Mouse (Mus musculus) ES-Bruce4 (cell line): ENCODE data around the gene Spred2. TPM values are rescaled to one million over a fixed set of nuclear protein-coding genes. Genes with fewer than 3 reads are reported as not detected.
A peak's percentile ranks its signal among the peaks of the same experiment; 100 is the strongest.
"Not testable (repeated sequence)": the region's sequence is repeated elsewhere in the genome, so short reads cannot be mapped to it uniquely, and the experiment has no call there.

Experiments used
- H3K27ac ChIP-seq: 2 replicates; pipeline ENCODE4 v1.5.1; 2012; ENCODE audit warnings: low read length, inconsistent platforms; ENCODE audit not compliant: insufficient read depth
- H3K27me3 ChIP-seq: 2 replicates; pipeline ENCODE4 v1.6.1; 2012; ENCODE audit warnings: mild to moderate bottlenecking, low read length, inconsistent platforms; ENCODE audit not compliant: control insufficient read depth, poor library complexity, insufficient read depth, severe bottlenecking
- H3K36me3 ChIP-seq: 2 replicates; pipeline ENCODE4 v1.6.1; 2012; ENCODE audit warnings: inconsistent platforms, mild to moderate bottlenecking, low read length, moderate library complexity; ENCODE audit not compliant: control insufficient read depth, poor library complexity, insufficient read depth, severe bottlenecking
- H3K4me1 ChIP-seq: one replicate; pipeline ENCODE4 v1.8.1; 2011; ENCODE audit warnings: low read length; ENCODE audit not compliant: control insufficient read depth, insufficient read depth
- H3K4me3 ChIP-seq: 2 replicates; pipeline ENCODE4 v1.5.1; 2011; ENCODE audit warnings: low read depth, mild to moderate bottlenecking, low read length
- H3K9ac ChIP-seq: 2 replicates; pipeline ENCODE4 v1.6.1; 2012; ENCODE audit warnings: low read depth, mild to moderate bottlenecking, inconsistent platforms; ENCODE audit not compliant: poor library complexity, severe bottlenecking
- H3K9me3 ChIP-seq: replicated peaks from 2 replicates; pipeline ENCODE4 v1.6.1; 2012; ENCODE audit warnings: mild to moderate bottlenecking, low read length, inconsistent platforms; ENCODE audit not compliant: control insufficient read depth, poor library complexity, insufficient read depth, severe bottlenecking
- CTCF ChIP-seq: IDR thresholded peaks from one replicate; pipeline ENCODE4 v1.8.1; 2011; ENCODE audit warnings: low read depth, low read length
- EP300 ChIP-seq: IDR thresholded peaks from 2 replicates; pipeline ENCODE4 v1.6.1; 2011; ENCODE audit warnings: low read depth, low read length; ENCODE audit not compliant: insufficient read depth
- POLR2A ChIP-seq: IDR thresholded peaks from one replicate; pipeline ENCODE4 v1.8.1; 2011; ENCODE audit warnings: low read length; ENCODE audit not compliant: insufficient read depth
- polyA plus RNA-seq: library from polyadenylated mRNA; stranded (reverse); fragments of >200 nt; gene quantifications from 2 replicates; pipeline ENCODE4 v1.2.4, GENCODE M21; 2011; ENCODE audit warnings: low read depth; ENCODE audit not compliant: missing spikeins, insufficient read depth, insufficient read length

The Spred2 gene
- polyA plus RNA-seq, 1 experiment: 41.9 TPM

GRCm38 (mm10) chr11:20027719-20028118 lies 103.5 kb downstream of the Spred2 start:
- H3K9me3 ChIP-seq: peaks cover 7% of the 10 kb centered on the region
- H3K4me3 ChIP-seq: no peak overlapping the region
- TF ChIP-seq CTCF (no peak), EP300 (0 out of 2 replicates have a peak, but pooled peaks have one; percentile 43), POLR2A (no peak)
- H3K27me3 ChIP-seq: no peaks in the 10 kb centered on the region
- H3K4me1 ChIP-seq: peaks cover 6% of the 10 kb centered on the region
- H3K27ac ChIP-seq: no peak overlapping the region
- H3K9ac ChIP-seq: no peak overlapping the region
- H3K36me3 ChIP-seq: peaks cover 16% of the 10 kb centered on the region; the same call in 1 of the 2 replicates

- Histone ChIP-seq H3K36me3 (peaks cover 10% of the 10 kb centered on the region; the same call in 1 of the 2 replicates), H3K9me3 (0 out of 2 replicates have a peak, but pooled peaks cover 2% of the 10 kb centered on the region), H3K4me3 (no peak overlapping the region), H3K27ac (no peak overlapping the region), H3K4me1 (peaks cover 6% of the 10 kb centered on the region), H3K9ac (no peak overlapping the region), H3K27me3 (no peaks in the 10 kb centered on the region)
- TF ChIP-seq CTCF (no peak), POLR2A (no peak), EP300 (no peak)
Observed at GRCm38 (mm10) chr11:20028396-20028795, 104.2 kb downstream of the Spred2 start.

GRCm38 (mm10) chr11:20029014-20029413 lies 104.8 kb downstream of the Spred2 start:
- H3K36me3 ChIP-seq: peaks cover 9% of the 10 kb centered on the region; the same call in 1 of the 2 replicates
- no peak overlapping the region for H3K9ac ChIP-seq
- TF ChIP-seq CTCF: no peak
- no peak for TF ChIP-seq EP300
- no peak for TF ChIP-seq POLR2A
- H3K4me1 ChIP-seq: peaks cover 6% of the 10 kb centered on the region
- 0 out of 2 replicates have a peak, but pooled peaks cover 1% of the 10 kb centered on the region for H3K9me3 ChIP-seq
- H3K27ac ChIP-seq: no peak overlapping the region
- no peak overlapping the region for H3K4me3 ChIP-seq
- H3K27me3 ChIP-seq: no peaks in the 10 kb centered on the region

GRCm38 (mm10) chr11:20030973-20031372 lies 106.8 kb downstream of the Spred2 start:
- not testable (repeated sequence) for H3K27me3 ChIP-seq, H3K36me3 ChIP-seq, H3K9ac ChIP-seq, H3K4me3 ChIP-seq, H3K9me3 ChIP-seq, H3K4me1 ChIP-seq, H3K27ac ChIP-seq

GRCm38 (mm10) chr11:20031536-20031935 lies 107.4 kb downstream of the Spred2 start:
- Histone ChIP-seq H3K36me3 (no peaks in the 10 kb centered on the region), H3K27ac (no peak overlapping the region), H3K4me3 (no peak overlapping the region), H3K4me1 (peaks cover 3% of the 10 kb centered on the region), H3K9me3 (no peaks in the 10 kb centered on the region), H3K27me3 (no peaks in the 10 kb centered on the region), H3K9ac (no peak overlapping the region)
- TF ChIP-seq CTCF (peak; percentile 75), POLR2A (no peak), EP300 (no peak)

- Histone ChIP-seq H3K36me3 (no peaks in the 10 kb centered on the region), H3K27ac (no peak overlapping the region), H3K4me3 (no peak overlapping the region), H3K9me3 (no peaks in the 10 kb centered on the region), H3K4me1 (no peaks in the 10 kb centered on the region), H3K27me3 (no peaks in the 10 kb centered on the region), H3K9ac (no peak overlapping the region)
- TF ChIP-seq POLR2A: no peak
- no peak for TF ChIP-seq CTCF
- no peak for TF ChIP-seq EP300
Observed at GRCm38 (mm10) chr11:20033541-20034160, 109.5 kb downstream of the Spred2 start.
